Mouse (Mus musculus) forebrain, embryonic 14.5 days (tissue): Measurements from ENCODE around the gene Pex19. TPM values are rescaled to one million over a fixed set of nuclear protein-coding genes. Genes with fewer than 3 reads are reported as not detected.
A peak's percentile ranks its signal among the peaks of the same experiment; 100 is the strongest.

ENCODE experiments used
- ATAC-seq: fragments of 200-750 bp; cut with Nextera tagmentation; 2 replicates; pipeline ENCODE4 v1.8.0; 2017; ENCODE audit warnings: mild to moderate bottlenecking, moderate library complexity
- DNase-seq: peaks from one replicate; pipeline ENCODE4 v3.0.0-alpha.2; 2015; ENCODE audit warnings: low spot score
- H3K27ac ChIP-seq: fragments of 300-500 bp; sonication (generic); 2 replicates; pipeline ENCODE4 v1.5.1; 2014; ENCODE audit warnings: low read depth, mild to moderate bottlenecking, control low read depth, low read length, moderate library complexity
- H3K27me3 ChIP-seq: fragments of 300-500 bp; sonication (generic); replicated peaks from 2 replicates; pipeline ENCODE4 v1.6.1; 2014; ENCODE audit warnings: low read length, control low read depth, mixed read lengths; ENCODE audit not compliant: control insufficient read depth, insufficient read depth
- H3K36me3 ChIP-seq: fragments of 300-500 bp; sonication (generic); 2 replicates; pipeline ENCODE4 v1.6.1; 2014; ENCODE audit warnings: low read length, control low read depth; ENCODE audit not compliant: control insufficient read depth, insufficient read depth
- H3K4me1 ChIP-seq: fragments of 300-500 bp; sonication (generic); 2 replicates; pipeline ENCODE4 v1.6.1; 2014; ENCODE audit warnings: antibody characterized with exemption, low read length, control low read depth; ENCODE audit not compliant: control insufficient read depth, insufficient read depth
- H3K4me2 ChIP-seq: fragments of 300-500 bp; sonication (generic); 2 replicates; pipeline ENCODE4 v1.6.1; 2014; ENCODE audit warnings: mild to moderate bottlenecking, control low read depth, low read length
- H3K4me3 ChIP-seq: fragments of 300-500 bp; sonication (generic); 2 replicates; pipeline ENCODE4 v1.5.1; 2014; ENCODE audit warnings: low read depth, low read length, control low read depth
- H3K9ac ChIP-seq: fragments of 300-500 bp; sonication (generic); 2 replicates; pipeline ENCODE4 v1.6.1; 2014; ENCODE audit warnings: mild to moderate bottlenecking, low read length, control low read depth, moderate library complexity
- H3K9me3 ChIP-seq: fragments of 300-500 bp; sonication (generic); replicated peaks from 2 replicates; pipeline ENCODE4 v1.6.1; 2016; ENCODE audit warnings: low read length, control low read depth, mixed read lengths; ENCODE audit not compliant: control insufficient read depth
- WGBS: fragments of 180-500 bp; shearing (Covaris S2); extraction: QIAGEN DNeasy Blood & Tissue Kit; methylation state at CpG from one replicate; pipeline ENCODE4 v1.1.7; 2014; 5-methylcytosine and 5-hydroxymethylcytosine counted together
- polyA plus RNA-seq: library from polyadenylated mRNA; unstranded; fragments of >200 nt; fragmentation: Nextera tagmentation; extraction: Ambion mirVana; gene quantifications from 2 replicates; pipeline ENCODE4 v1.2.1, GENCODE M21; 2014

Pex19 gene
- polyA plus RNA-seq, 1 experiment from 2014 or later: 159 TPM

- Histone ChIP-seq H3K9me3 (no peaks in the 10 kb centered on the region), H3K4me3 (no peak overlapping the region), H3K9ac (no peak overlapping the region), H3K4me1 (peaks cover 8% of the 10 kb centered on the region), H3K36me3 (peaks cover 52% of the 10 kb centered on the region), H3K27me3 (no peaks in the 10 kb centered on the region), H3K27ac (no peak overlapping the region), H3K4me2 (no peak overlapping the region)
- WGBS: 91% methylated on average over 15 of the region's 15 CpGs
- ATAC-seq (no peak), DNase-seq (no peak)
Measured at GRCm38 (mm10) chr1:172128563-172128962, 2.0 kb downstream of the Pex19 start.

DNA sequence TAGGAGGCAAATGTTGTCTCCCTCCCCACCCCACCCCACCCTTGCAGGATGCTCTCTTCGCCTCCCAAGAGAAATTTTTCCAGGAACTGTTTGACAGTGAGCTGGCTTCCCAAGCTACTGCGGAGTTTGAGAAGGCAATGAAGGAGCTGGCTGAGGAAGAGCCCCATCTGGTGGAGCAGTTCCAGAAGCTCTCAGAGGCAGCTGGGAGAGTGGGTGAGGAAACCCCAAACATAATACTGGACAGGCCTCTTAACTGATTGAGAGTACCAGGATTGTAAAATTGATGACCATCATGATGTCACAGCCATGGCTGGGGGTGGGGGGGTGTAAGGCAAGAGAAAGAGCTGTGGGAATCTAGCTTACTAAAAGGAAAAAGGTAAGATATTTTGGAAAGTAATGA lies 2.6 kb downstream of the Pex19 start:
- DNase-seq (peak; percentile 47), ATAC-seq (no peak)
- Histone ChIP-seq H3K9me3 (no peaks in the 10 kb centered on the region), H3K36me3 (peaks cover 55% of the 10 kb centered on the region), H3K4me2 (no peak overlapping the region), H3K4me1 (peaks cover 8% of the 10 kb centered on the region), H3K4me3 (no peak overlapping the region), H3K27ac (no peak overlapping the region), H3K27me3 (no peaks in the 10 kb centered on the region), H3K9ac (no peak overlapping the region)
- WGBS: 69% methylated on average over 2 of the region's 2 CpGs

DNA sequence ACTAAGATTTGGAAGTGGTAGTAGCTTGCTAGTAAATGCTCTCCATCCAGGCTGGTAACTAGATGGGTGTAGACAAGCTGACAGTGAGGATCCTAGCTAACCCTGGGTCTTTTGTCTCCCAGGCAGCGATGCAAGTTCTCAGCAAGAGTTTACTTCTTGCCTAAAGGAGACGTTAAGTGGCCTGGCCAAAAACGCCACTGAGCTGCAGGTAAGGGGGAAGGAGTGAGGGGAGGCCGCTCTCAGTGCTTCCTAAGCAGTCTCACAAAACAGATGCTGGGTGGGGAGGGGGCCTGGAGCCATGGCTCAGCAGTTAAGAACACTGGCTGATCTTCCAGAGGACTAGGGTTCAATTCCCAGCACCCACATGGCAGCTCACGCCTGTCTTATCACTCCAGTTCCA lies 3.2 kb downstream of the Pex19 start:
- ATAC-seq: no peak
- Histone ChIP-seq H3K36me3 (peaks cover 61% of the 10 kb centered on the region), H3K4me2 (no peak overlapping the region), H3K27ac (no peak overlapping the region), H3K27me3 (no peaks in the 10 kb centered on the region), H3K4me3 (no peak overlapping the region), H3K4me1 (peaks cover 8% of the 10 kb centered on the region), H3K9ac (no peak overlapping the region), H3K9me3 (no peaks in the 10 kb centered on the region)
- 96% methylated on average over 5 of the region's 5 CpGs for WGBS
- no peak for DNase-seq

- DNase-seq: no peak
- H3K9me3 ChIP-seq: no peaks in the 10 kb centered on the region
- H3K27me3 ChIP-seq: no peaks in the 10 kb centered on the region
- no peak overlapping the region for H3K4me3 ChIP-seq
- no peak overlapping the region for H3K27ac ChIP-seq
- peaks cover 71% of the 10 kb centered on the region for H3K36me3 ChIP-seq
- 87% methylated on average over 7 of the region's 7 CpGs for WGBS
- ATAC-seq: no peak
- peaks cover 4% of the 10 kb centered on the region for H3K4me1 ChIP-seq
- H3K4me2 ChIP-seq: no peak overlapping the region
- H3K9ac ChIP-seq: no peak overlapping the region
Measured at GRCm38 (mm10) chr1:172132319-172132718, 5.8 kb downstream of the Pex19 start.

- no peak for DNase-seq
Measured at GRCm38 (mm10) chr1:172133535-172133934, 7.0 kb downstream of the Pex19 start.

GRCm38 (mm10) chr1:172134072-172134471 lies 7.5 kb downstream of the Pex19 start:
- 92% methylated on average over 4 of the region's 4 CpGs for WGBS
- Histone ChIP-seq H3K27me3 (no peaks in the 10 kb centered on the region), H3K27ac (no peak overlapping the region), H3K9ac (no peak overlapping the region), H3K4me3 (no peak overlapping the region), H3K4me2 (no peak overlapping the region), H3K4me1 (no peaks in the 10 kb centered on the region), H3K9me3 (no peaks in the 10 kb centered on the region), H3K36me3 (peaks cover 64% of the 10 kb centered on the region)
- ATAC-seq (no peak), DNase-seq (no peak)

More at GRCm38 (mm10) chr1:172133535-172133934, 7.0 kb downstream of the Pex19 start:
- H3K4me2 ChIP-seq: no peak overlapping the region
- H3K36me3 ChIP-seq: peaks cover 70% of the 10 kb centered on the region
- whole genome bisulfite sequencing: 88% methylated on average over 7 of the region's 7 CpGs
- no peak overlapping the region for H3K4me3 ChIP-seq
- H3K27me3 ChIP-seq: no peaks in the 10 kb centered on the region
- no peak overlapping the region for H3K9ac ChIP-seq
- H3K9me3 ChIP-seq: no peaks in the 10 kb centered on the region
- no peak overlapping the region for H3K27ac ChIP-seq
- no peak for ATAC-seq
- no peaks in the 10 kb centered on the region for H3K4me1 ChIP-seq

DNA sequence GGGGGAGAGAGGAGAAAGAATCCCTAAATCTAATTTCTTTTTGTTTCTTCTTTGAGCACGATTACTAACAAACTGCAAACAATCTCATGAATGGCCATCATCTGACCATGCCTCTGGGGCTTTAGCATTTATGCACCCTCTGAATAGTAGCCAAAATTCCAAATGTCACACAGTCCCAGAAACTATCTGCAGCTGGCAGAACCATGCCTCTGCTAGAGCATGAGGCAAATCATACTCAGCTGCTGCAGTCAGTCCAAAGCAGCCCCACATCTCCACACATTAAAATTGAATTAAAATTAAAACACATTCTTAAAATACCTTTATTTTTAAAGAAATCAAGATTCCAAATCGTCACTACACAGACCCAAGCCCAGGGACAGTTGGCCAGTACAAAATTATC lies 13.6 kb downstream of the Pex19 start:
- H3K4me1 ChIP-seq: no peaks in the 10 kb centered on the region
- no peak for ATAC-seq
- no peak overlapping the region for H3K9ac ChIP-seq
- 72% methylated on average over 2 of the region's 2 CpGs for WGBS
- H3K27ac ChIP-seq: no peak overlapping the region
- no peak overlapping the region for H3K4me2 ChIP-seq
- no peak overlapping the region for H3K4me3 ChIP-seq
- no peaks in the 10 kb centered on the region for H3K9me3 ChIP-seq
- H3K36me3 ChIP-seq: peaks cover 6% of the 10 kb centered on the region; the same call in 1 of the 2 replicates
- no peaks in the 10 kb centered on the region for H3K27me3 ChIP-seq
- no peak for DNase-seq

- 88% methylated on average over 1 of the region's 1 CpGs for WGBS
- ATAC-seq: no peak
- DNase-seq: no peak
- Histone ChIP-seq H3K9me3 (no peaks in the 10 kb centered on the region), H3K4me1 (no peaks in the 10 kb centered on the region), H3K4me2 (no peak overlapping the region), H3K27ac (no peak overlapping the region), H3K36me3 (peaks cover under 1% of the 10 kb centered on the region; the same call in 1 of the 2 replicates), H3K4me3 (no peak overlapping the region), H3K27me3 (no peaks in the 10 kb centered on the region), H3K9ac (no peak overlapping the region)
Measured at GRCm38 (mm10) chr1:172140825-172141224, 14.3 kb downstream of the Pex19 start.

DNA sequence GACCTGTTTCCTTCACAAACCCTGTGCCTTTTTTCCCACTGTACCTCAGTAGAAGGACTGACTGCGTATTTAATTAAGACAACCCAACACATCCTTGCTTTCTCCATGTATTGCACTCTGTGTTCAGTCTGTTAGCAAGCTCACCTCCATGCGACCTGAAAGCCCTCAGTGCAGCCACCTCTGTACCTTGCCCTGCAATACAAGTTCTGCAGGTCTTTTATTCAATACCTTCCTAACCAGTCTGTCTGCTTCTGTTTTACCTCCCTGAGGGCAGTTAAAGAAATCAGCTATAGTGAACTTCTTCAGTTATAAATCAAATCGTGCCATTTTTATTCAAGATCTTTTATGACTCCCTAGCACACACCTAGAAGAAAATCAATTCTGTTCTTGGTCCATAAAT lies 15.0 kb downstream of the Pex19 start:
- H3K9me3 ChIP-seq: no peaks in the 10 kb centered on the region
- H3K27ac ChIP-seq: no peak overlapping the region
- no peaks in the 10 kb centered on the region for H3K27me3 ChIP-seq
- no peak overlapping the region for H3K4me3 ChIP-seq
- ATAC-seq (no peak), DNase-seq (no peak)
- no peak overlapping the region for H3K4me2 ChIP-seq
- no peaks in the 10 kb centered on the region for H3K36me3 ChIP-seq
- 83% methylated on average over 3 of the region's 3 CpGs for WGBS
- H3K4me1 ChIP-seq: no peaks in the 10 kb centered on the region
- no peak overlapping the region for H3K9ac ChIP-seq
